Mouse (Mus musculus) lung, adult 2 months (tissue): ENCODE data around the gene Zbtb11. TPM values are rescaled to one million over a fixed set of nuclear protein-coding genes. Genes with fewer than 3 reads are reported as not detected.
"Not testable (repeated sequence)": the region's sequence is repeated elsewhere in the genome, so short reads cannot be mapped to it uniquely, and the experiment has no call there.

Experiments
- DNase-seq: peaks from one replicate; pipeline ENCODE4 v3.0.0; 2022
- H3K4me1 ChIP-seq: fragments of 200-500 bp; 2 replicates; pipeline ENCODE4 v1.6.1; 2011; ENCODE audit warnings: low read length; ENCODE audit not compliant: control insufficient read depth, insufficient read depth
- H3K4me3 ChIP-seq: fragments of 200-500 bp; replicated peaks from 2 replicates; pipeline ENCODE3; 2011; ENCODE audit warnings: low read depth, mild to moderate bottlenecking, control low read depth, low read length; ENCODE audit errors: extremely low read depth
- CTCF ChIP-seq: fragments of 200-500 bp; IDR thresholded peaks from 2 replicates; pipeline ENCODE4 v1.5.1; 2011; ENCODE audit warnings: mild to moderate bottlenecking, low read length, control low read depth; ENCODE audit not compliant: insufficient read depth
- POLR2A ChIP-seq: fragments of 200-500 bp; IDR thresholded peaks from 2 replicates; pipeline ENCODE4 v1.6.1; 2011; ENCODE audit warnings: low read depth, mild to moderate bottlenecking, control low read depth, low read length, borderline replicate concordance; ENCODE audit errors: extremely low read depth
- WGBS: fragments of 180-500 bp; shearing (Covaris S2); methylation state at CpG from one replicate; pipeline ENCODE4 v1.1.7; 2018; 5-methylcytosine and 5-hydroxymethylcytosine counted together
- polyA plus RNA-seq: library from polyadenylated mRNA; depleted of rRNA; stranded (reverse); fragments of >200 nt; gene quantifications from 2 replicates; pipeline ENCODE4 v1.2.3, GENCODE M21; 2012

Gene Zbtb11
- polyA plus RNA-seq, 1 experiment, result 3.7 TPM

DNA sequence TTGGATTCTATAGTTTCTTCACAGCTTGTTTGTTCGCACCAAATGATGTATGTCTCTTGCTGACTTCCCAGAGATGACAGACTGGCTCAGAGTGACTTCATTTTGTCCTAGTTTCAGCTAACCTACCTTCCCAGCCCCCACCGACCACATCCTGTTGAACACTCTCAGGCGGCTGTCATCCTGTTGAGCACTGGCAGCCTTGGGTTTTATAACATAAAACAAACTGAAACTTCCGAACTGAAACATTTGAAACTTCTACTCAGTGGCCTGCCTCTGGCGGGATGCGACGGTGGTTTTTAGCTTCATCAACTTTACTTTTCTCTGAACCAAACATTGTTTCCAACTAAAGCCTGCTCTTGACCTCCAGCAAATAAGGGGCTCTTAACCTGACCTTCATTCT, 24.7 kb upstream of the Zbtb11 start:
- H3K4me1 ChIP-seq, result peaks cover 5% of the 10 kb centered on the region; the same call in 1 of the 2 replicates
- WGBS, result 17% methylated on average over 7 of the region's 7 CpGs
- no peak for DNase-seq
- H3K4me3 ChIP-seq, result no peak overlapping the region
- TF ChIP-seq POLR2A, result no peak
- TF ChIP-seq CTCF, result no peak

DNA sequence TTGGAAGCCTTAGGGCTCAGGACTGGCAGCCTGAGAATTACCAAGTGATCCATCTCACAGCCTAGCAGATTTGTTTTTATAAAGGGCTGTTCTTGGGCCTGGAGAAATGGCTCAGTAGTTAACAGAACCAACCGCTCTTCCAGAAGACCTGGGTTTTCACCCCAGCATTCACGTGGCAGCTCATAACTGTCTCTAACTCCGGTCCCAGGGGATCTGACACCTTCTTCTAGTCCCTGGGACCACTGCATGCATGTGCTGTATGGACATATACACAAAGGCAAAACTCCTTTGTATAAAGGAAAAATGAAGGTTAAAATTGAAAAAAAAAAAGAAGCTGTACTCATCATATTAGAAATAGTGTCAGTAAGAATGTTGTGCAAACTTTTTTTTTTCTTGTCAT, 23.2 kb upstream of the Zbtb11 start:
- WGBS, result 57% methylated on average over 3 of the region's 3 CpGs
- Histone ChIP-seq H3K4me3 (no peak overlapping the region), H3K4me1 (peaks cover 5% of the 10 kb centered on the region; the same call in 1 of the 2 replicates)
- DNase-seq, result no peak
- TF ChIP-seq CTCF, result no peak
- TF ChIP-seq POLR2A, result no peak

DNA sequence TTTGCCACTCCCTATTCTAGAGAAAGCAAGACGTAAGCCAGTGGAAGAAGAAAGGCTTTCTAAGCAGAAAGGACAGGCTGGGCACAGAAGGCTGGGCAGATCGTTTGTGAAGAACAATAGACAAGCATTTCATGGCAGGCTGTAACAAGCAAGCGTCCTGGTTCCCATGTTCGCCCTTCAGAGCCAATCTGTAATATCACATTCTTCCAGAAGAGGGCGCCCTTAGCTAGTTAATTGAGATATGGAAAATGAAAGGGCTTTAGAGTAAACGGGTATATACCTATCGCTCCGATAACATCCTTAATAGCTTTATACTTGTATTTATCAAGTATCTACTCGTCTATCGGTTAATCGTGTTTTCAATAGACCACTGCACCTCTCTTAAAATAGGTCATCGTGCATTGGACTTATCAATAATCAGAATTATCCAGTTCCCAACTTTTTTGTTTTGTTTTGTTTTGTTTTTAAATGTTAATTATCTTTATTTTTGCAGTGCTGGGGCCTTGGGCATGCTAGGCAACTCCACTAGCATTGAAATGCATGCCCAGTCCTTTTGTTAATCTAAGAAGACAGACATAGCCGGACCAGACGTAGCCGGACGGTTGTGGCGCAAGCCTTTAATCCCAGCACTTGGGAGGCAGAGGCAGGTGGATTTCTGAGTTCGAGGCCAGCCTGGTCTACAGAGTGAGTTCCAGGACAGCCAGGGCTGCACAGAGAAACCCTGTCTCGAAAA, 22.6 kb upstream of the Zbtb11 start:
- no peak overlapping the region for H3K4me3 ChIP-seq
- peak; percentile 48 for DNase-seq
- 29% methylated on average over 19 of the region's 19 CpGs for WGBS
- peaks cover 5% of the 10 kb centered on the region; the same call in 1 of the 2 replicates for H3K4me1 ChIP-seq
- TF ChIP-seq POLR2A, result no peak
- TF ChIP-seq CTCF, result peak; percentile 48

DNA sequence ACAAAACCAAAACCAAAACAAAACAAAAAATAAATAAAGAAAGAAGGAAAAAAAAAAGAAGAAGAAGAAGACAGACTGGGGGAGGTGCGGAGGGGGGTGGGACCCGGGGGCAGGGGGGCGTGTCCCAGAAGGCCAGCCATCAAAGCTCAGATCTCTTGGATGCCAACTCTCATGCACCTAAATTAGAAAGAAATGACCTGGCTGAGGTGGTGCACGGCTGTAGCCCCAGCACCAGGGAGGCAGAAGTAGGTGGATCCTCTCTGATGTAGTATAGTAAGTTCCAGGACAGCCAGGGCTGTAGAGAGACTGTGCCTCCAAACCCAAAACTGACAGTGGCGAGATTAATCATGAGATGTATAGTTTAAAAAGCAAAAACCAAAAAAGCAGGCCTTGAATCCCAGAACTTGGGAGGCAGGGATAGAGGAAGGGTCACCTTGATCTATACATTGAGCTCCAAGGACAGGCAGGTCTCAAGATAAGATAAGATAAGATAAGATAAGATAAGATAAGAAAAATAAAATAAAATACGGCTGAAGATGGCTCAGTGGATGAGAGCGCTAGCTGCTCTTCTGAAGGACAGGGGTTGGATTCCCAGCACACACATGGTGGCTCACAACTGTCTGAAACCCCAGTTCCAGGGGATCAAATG, 21.9 kb upstream of the Zbtb11 start:
- Histone ChIP-seq H3K4me3 (no peak overlapping the region), H3K4me1 (peaks cover 5% of the 10 kb centered on the region; the same call in 1 of the 2 replicates)
- DNase-seq, result no peak
- WGBS, result 63% methylated on average over 7 of the region's 7 CpGs
- TF ChIP-seq CTCF, result no peak
- TF ChIP-seq POLR2A, result no peak

DNA sequence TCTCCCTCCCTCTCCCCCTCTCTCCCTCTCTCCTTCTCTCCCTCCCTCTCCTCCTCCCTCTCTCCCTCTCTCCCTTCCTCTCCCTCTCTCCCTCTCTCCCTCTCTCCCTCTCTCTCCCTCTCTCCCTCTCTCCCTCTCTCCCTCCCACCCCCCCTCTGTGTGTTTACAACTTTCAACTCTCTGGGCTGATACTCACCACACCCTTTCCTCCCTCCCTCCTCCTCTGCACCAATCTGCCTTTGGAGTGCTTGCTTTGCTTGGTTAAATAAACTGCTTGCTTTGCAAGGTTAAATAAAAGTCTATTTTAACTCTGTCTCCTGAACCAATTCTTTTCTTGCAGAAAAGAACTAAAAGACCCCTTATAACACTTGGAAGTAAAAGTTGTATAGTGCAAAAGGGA, 20.9 kb upstream of the Zbtb11 start:
- TF ChIP-seq CTCF, result no peak
- no peak for TF ChIP-seq POLR2A

DNA sequence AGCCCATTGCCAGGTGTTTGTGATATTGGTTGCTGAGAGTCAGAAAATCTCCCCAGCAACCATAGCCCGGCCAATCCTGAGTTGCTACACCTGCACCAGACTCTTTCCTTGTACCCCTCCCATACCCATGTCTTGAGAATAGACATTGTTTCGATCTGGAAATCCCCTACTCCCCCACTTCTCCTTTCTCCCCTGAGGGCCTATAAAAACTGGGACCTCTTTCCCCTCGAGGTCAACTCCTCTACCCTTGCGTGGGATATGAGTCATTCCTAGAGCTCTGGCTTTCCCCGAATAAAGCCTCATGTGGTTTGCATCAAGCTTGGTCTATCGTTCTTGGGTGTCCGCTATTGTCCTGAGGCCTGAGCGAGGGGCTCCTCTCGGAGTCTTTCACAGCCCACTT, 19.5 kb upstream of the Zbtb11 start:
- WGBS, result 89% methylated on average over 9 of the region's 9 CpGs
- not testable (repeated sequence) for H3K4me1 ChIP-seq, H3K4me3 ChIP-seq, DNase-seq

More for the DNA sequence above, 20.9 kb upstream of the Zbtb11 start:
- DNase-seq, result no peak
- peaks cover 5% of the 10 kb centered on the region; the same call in 1 of the 2 replicates for H3K4me1 ChIP-seq
- H3K4me3 ChIP-seq, result no peak overlapping the region

DNA sequence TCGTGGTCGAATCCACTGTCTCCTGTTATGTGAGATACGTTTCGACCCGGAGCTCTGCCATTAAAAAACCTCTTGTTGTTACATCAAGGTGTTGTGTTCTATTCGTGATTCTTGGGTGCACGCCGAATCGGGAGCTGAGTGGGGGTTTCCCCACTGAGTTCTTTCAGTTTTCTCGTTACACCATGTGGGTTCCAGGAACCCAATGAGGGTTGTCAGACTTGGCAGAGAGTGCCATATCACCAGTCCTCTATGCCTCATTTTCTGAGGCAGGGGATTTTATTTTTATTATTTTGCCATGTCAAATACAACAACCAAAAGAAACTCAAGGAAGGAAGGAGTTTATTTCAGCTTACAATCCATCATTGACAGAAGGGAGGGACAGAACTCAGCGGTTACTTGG, 10.6 kb upstream of the Zbtb11 start:
- not testable (repeated sequence) for DNase-seq, H3K4me1 ChIP-seq, H3K4me3 ChIP-seq
- 90% methylated on average over 6 of the region's 11 CpGs for WGBS

DNA sequence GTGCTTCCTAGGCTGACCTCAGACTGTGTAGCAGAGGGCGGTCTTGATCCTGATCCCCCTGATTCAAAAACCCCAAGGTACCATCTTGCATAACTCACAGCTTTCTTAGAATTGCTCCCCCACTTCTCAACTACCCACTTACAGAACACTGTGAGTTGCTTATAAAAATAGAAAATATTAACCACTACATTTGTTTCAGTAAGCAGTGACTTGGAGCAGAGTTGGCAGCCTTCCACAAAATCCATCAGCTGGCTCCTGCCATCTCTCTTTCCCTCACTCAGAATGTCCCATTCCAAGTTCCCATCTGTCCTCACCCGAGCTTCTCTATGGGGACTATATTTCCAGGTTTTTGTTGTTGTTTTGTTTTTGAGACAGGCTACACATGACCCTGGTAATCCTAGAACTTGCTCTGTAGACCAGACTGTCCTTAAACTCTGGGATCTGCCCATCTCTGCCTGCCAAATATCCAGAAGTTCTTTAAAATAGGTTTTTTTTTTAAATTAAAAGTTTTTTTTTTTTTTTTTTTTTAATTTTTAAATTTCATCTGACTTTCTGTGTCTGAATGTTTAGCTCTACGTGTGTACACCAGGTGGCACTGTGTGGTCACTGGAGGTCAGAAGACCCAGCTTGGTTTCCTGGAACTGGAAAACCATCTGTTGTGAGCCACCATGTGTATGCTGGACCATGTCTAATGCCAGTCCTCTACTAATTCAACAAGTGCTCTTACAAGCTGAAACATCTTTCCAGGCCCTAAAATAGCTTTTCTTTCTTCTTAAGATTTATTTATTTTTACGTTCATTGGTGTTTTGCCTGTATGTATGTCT, 9.3 kb upstream of the Zbtb11 start:
- H3K4me1 ChIP-seq, result peaks cover 6% of the 10 kb centered on the region
- no peak for TF ChIP-seq POLR2A
- TF ChIP-seq CTCF, result peak; percentile 53
- no peak for DNase-seq
- WGBS, result 58% methylated on average over 4 of the region's 4 CpGs
- no peak overlapping the region for H3K4me3 ChIP-seq

DNA sequence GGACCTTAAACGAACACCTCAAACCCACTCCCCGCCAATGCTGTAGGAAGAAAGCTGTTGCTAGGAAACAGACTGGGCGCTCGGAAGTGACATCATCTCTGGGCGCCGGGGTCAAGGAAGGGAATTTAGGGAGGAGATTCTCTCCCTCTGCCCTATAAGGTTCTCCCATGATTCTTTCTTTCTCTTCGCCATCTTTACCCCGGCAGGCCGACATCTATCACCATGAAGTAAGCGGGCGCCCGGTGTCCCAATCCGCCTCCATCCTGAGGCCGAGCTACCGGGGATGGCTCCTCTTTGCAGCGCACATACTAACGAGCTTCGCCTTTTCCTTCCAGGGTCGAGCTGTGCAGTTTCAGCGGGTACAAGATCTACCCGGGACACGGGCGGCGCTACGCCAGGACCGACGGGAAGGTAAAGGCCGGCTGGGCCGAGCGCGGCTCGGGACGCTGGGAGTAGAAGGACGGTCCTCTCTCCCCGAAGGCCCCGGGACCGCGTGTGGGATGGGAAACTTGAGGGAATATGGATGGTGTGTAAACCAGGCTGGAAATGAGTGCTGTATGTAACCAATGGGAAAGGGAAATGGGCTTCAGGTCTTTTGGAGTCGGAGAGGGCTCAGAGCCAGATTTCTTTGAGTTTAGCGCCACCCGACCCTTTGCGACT, 7.3 kb upstream of the Zbtb11 start, which contains the start of gene Rpl24:
Gene Rpl24 (plus strand): TSS at position 64 of the 660 bp plus-strand sequence.
- peaks cover 6% of the 10 kb centered on the region for H3K4me1 ChIP-seq
- peak; percentile 95 for DNase-seq
- under 1% methylated on average over 42 of the region's 42 CpGs for WGBS
- TF ChIP-seq POLR2A (peak; percentile 42; the same call in 1 of the 2 replicates), CTCF (no peak)
- H3K4me3 ChIP-seq, result peak within 1 kb of the TSS; percentile 92
